Mouse (Mus musculus): ENCODE results near the gene Cd72. TPM values are rescaled to one million over a fixed set of nuclear protein-coding genes. Genes with fewer than 3 reads are reported as not detected.

Gene Cd72
- 0.20 and 0.59 TPM in 2 replicates for polyA plus RNA-seq (2012; rRNA removed)

DNA sequence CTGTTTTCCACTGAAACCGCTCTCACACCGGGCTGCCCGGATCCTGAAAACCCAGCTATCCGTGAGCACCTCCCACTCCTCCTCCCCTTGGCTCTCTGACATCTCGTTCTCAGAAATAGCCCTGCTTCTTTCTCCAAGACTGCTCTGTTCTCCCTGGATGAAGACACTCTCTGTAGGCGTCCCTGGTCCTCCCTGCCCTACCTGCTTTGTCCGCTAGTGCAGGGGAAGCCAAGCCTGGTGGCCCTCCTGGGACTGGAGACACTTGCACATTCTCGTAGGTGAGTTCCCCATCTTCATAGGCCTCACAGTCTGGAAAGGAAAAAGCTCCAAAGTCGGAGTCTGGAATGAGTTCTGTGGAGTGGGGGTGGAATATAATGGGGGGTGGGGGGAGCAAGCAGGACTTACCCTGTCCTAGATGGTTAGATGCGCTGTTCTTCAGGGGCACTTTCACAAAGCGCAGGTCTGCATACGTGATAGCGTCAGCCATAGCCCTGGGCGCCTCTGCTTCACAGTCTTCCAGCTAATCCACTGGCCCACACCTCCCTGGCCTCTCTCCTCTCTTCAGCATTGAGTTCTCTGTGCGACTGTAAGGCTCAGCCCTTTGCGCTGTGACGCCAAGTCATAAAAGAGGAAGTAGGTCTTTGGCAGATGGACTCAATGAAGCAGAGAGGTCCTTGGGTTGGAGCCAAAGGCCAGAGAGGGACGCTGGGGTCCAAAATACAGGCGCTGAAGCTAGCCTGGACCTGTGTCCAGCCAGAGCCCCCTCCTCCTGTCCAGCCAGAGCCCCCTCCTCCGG is at the start of gene Cd72:
Gene Cd72, minus strand, starts transcription at position 588 of the 796 bp plus-strand sequence.

DNA sequence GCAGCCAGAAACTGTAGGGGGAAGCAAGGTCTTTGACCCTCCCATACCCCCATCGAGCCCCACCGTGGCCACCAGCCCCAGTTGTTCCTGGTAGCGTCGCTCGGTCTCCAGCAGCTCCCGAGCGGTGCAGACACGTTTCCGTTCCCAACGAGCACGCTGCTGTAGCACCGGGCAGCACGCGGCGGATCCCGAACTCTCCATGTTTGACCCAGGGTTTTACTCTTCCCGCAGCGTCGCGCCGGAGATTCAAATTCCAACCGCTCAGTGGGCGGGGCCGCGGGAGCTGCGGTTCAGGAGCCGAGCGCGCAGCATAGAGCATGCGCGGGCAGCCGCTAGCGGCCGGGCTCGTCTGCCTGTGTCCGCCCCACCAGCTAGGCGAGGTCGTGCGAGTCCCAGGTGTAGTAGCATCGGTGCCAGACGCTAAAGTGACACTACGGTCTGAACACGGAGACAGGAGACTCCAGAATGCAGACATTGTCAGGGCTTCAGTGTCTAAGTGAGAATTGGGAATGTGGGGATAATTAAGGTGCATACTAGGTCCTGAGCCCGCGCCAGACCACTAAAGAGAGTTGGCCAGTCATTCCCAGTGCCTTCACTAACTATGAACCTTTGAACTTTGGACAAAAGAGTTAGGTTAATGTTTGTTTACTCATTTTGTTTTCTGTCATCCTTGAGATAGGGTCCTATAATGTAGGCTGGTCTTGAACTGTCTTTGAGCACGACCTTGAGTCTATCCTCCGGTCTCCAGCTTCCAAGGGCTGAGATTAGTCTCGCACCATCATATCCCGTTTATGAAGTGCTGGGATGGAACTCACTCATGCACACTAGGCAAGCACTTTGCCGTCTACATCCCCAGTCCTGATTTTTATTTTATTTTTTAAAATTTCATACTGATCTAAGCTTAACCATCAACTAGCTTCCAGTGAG is 45.2 kb upstream of the Cd72 start, which contains the start of gene Arhgef39:
Gene Arhgef39, minus strand, starts transcription at position 289 of the 927 bp plus-strand sequence.

DNA sequence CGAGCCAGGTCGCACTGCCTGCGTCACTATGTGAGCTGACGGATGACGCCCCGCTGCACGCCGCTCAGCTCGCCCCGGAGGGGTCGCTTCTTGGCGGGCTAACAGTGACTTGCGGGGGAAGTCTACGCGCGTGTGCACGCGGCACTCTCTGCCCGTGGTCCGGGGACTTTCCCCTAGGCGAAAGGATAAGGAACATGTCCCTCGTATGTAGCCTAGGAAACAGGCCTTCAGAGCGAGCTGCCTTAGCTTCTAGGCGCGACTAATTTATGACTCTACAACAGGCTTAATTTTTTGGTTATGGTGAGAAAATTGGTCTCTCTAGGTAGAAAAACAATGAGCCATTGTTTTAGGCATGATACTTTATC is 38.4 kb upstream of the Cd72 start, which contains the start of gene Ccdc107:
Gene Ccdc107, plus strand, starts transcription at position 80 of the 365 bp plus-strand sequence.

DNA sequence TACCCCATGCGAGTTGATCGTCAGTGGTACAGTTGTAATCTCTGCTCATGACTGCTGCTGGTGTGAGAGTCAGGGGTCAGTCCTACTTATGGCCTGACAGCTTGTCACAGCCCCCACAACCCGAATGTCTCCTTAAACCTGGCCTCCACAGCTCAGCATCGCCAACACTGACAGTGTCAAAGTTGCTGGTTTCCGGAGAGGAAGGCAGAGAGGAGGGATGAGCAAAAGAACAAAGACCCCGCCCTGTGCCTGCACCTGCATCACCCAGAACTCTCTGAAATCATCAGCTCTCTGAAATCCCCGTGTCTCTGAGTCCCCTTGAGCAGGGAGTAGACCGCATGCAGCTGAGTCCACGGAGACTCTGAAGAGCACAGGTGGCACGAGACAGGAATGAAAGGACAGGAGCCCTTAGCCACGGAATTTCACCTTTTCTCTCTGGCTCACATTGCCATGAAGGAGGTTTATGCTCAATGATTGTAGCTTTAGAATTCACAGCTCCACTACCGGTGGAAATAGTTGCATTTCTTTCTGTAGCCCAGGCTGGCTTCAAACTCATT is 29.2 kb upstream of the Cd72 start, which contains the start of gene Sit1:
Gene Sit1, minus strand, starts transcription at position 200 of the 557 bp plus-strand sequence.

DNA sequence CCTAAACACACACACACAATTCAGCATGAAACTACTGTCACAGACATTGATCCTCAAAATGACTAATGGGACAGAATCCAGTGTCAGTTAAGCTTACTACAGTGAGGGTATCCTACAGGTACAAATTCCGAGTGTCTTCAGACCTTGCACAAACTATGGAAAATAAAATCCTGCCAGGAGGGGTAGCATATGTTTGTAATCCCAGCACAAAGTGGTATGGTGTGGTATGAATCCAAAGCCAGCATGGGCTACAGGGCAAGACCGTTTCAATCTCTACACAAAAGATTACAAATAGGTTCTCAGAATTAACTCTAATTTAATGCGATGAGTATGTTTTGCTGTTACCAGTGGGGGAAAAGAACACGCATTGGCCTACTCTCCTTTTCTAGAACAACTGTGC is 12.8 kb downstream of the Cd72 start, which contains the start of gene Tesk1:
Gene Tesk1, plus strand, starts transcription at position 301 of the 400 bp plus-strand sequence.

DNA sequence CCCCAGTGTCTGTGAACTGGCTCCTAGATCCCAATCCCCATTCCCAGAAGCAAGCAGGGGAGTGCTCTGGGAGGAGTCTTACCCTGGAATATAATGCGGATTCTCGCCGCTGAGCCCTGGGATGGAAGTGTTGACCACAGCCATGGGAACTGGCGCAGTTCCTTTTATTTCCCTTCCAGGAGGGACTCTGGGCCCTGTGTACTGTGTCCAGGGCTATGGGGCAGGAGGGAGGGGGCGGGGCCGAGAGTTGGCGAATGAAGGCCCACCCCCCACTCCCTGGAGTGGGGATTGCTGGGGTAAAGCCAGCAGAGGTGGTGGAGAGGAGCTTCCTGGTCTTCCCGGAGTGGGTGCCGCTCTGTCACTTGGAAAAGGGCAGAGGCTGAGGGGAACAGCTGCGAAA is 25.5 kb downstream of the Cd72 start, which contains the start of gene Fam166b:
Gene Fam166b, minus strand, starts transcription at position 189 of the 400 bp plus-strand sequence.

Other genes with a start within 250 kb of the Cd72 start
- gene Atp8b5, start 187.5 kb downstream of the Cd72 start, polyA plus RNA-seq (2012; rRNA removed): 1.2 TPM in 2 replicates
- 59.6 and 67.4 TPM in 2 replicates for gene Rusc2, start 72.6 kb downstream of the Cd72 start, polyA plus RNA-seq (2012; rRNA removed)
- 0.92 and 1.1 TPM in 2 replicates for gene Fam166b, start 25.5 kb downstream of the Cd72 start, polyA plus RNA-seq (2012; rRNA removed)
- gene Tesk1, start 12.7 kb downstream of the Cd72 start, polyA plus RNA-seq (2012; rRNA removed): 75.3 and 75.5 TPM in 2 replicates
- not detected in 2 replicates for gene Sit1, start 29.1 kb upstream of the Cd72 start, polyA plus RNA-seq (2012; rRNA removed)
- gene Ccdc107, start 38.3 kb upstream of the Cd72 start, polyA plus RNA-seq (2012; rRNA removed): 76.4 and 104 TPM in 2 replicates
- 33.3 and 39.5 TPM in 2 replicates for gene Arhgef39, start 45.1 kb upstream of the Cd72 start, polyA plus RNA-seq (2012; rRNA removed)
- gene Car9, start 52.3 kb upstream of the Cd72 start, polyA plus RNA-seq (2012; rRNA removed): 0.50 and 0.79 TPM in 2 replicates
- 15.7 and 78.5 TPM in 2 replicates for gene Tpm2, start 69.1 kb upstream of the Cd72 start, polyA plus RNA-seq (2012; rRNA removed)
- gene Creb3, start 107.7 kb upstream of the Cd72 start, polyA plus RNA-seq (2012; rRNA removed): 52.6 and 54.6 TPM in 2 replicates
- gene Tln1, start 108.1 kb upstream of the Cd72 start, polyA plus RNA-seq (2012; rRNA removed): 54.6 and 60.2 TPM in 2 replicates
- 55.7 and 57.0 TPM in 2 replicates for gene Rgp1, start 124.1 kb upstream of the Cd72 start, polyA plus RNA-seq (2012; rRNA removed)
- 82.9 and 90.4 TPM in 2 replicates for gene Gba2, start 124.2 kb upstream of the Cd72 start, polyA plus RNA-seq (2012; rRNA removed)
- not detected in 2 replicates for gene Msmp, start 129.9 kb upstream of the Cd72 start, polyA plus RNA-seq (2012; rRNA removed)
- 69.8 and 78.3 TPM in 2 replicates for gene Npr2, start 177.3 kb upstream of the Cd72 start, polyA plus RNA-seq (2012; rRNA removed)
- gene Spag8, start 199.0 kb upstream of the Cd72 start, polyA plus RNA-seq (2012; rRNA removed): 6.6 and 7.9 TPM in 2 replicates
- gene Hint2, start 201.8 kb upstream of the Cd72 start, polyA plus RNA-seq (2012; rRNA removed): 56.9 and 57.8 TPM in 2 replicates
- 23.4 and 26.5 TPM in 2 replicates for gene Tmem8b, start 214.3 kb upstream of the Cd72 start, polyA plus RNA-seq (2012; rRNA removed)
- 0.30 and 0.37 TPM in 2 replicates for gene Fam221b, start 214.5 kb upstream of the Cd72 start, polyA plus RNA-seq (2012; rRNA removed)
- gene Olfr70, start 246.2 kb upstream of the Cd72 start, polyA plus RNA-seq (2012; rRNA removed): not detected in 2 replicates